Mouse (Mus musculus) embryo, embryonic 11 days (tissue): ENCODE data around the gene Klra2.
"Not testable (repeated sequence)": the region's sequence is repeated elsewhere in the genome, so short reads cannot be mapped to it uniquely, and the experiment has no call there.

Source experiments
- DNase-seq: peaks from one replicate; pipeline ENCODE4 v3.0.0-alpha.2; 2015

The Klra2 gene

GRCm38 (mm10) chr6:131247206-131247605 lies at the start of gene Klra2:
Klra2 (minus strand) TSS chr6:131247362.
- no peak for DNase-seq

GRCm38 (mm10) chr6:131294435-131295112 lies 47.4 kb upstream of the Klra2 start:
- DNase-seq = no peak

GRCm38 (mm10) chr6:131293916-131294315 lies 46.8 kb upstream of the Klra2 start:
- DNase-seq = no peak

- DNase-seq = peak; percentile 87
These were observed 46.0 kb upstream of the Klra2 start, which contains the start of gene Magohb for GRCm38 (mm10) chr6:131292991-131293788. Magohb (minus strand) TSS chr6:131293244.

- DNase-seq = peak; percentile 47
These were observed 45.3 kb upstream of the Klra2 start for GRCm38 (mm10) chr6:131292276-131292990.

GRCm38 (mm10) chr6:131290430-131290829 lies 43.3 kb upstream of the Klra2 start:
- DNase-seq = peak; percentile 61

- not testable (repeated sequence) for DNase-seq
These were observed 31.0 kb upstream of the Klra2 start for GRCm38 (mm10) chr6:131278160-131278559.

GRCm38 (mm10) chr6:131276659-131277058 lies 29.5 kb upstream of the Klra2 start:
- no peak for DNase-seq

GRCm38 (mm10) chr6:131272311-131272710 lies 25.1 kb upstream of the Klra2 start:
- DNase-seq = no peak

- no peak for DNase-seq
These were observed 23.1 kb upstream of the Klra2 start for GRCm38 (mm10) chr6:131270312-131270711.

GRCm38 (mm10) chr6:131269599-131269998 lies 22.4 kb upstream of the Klra2 start:
- no peak for DNase-seq

GRCm38 (mm10) chr6:131264175-131264574 lies 17.0 kb upstream of the Klra2 start:
- no peak for DNase-seq

- no peak for DNase-seq
These were observed 15.6 kb upstream of the Klra2 start for GRCm38 (mm10) chr6:131262778-131263177.

- DNase-seq = no peak
These were observed 14.8 kb upstream of the Klra2 start for GRCm38 (mm10) chr6:131262009-131262408.

- no peak for DNase-seq
These were observed 2.1 kb downstream of the Klra2 start for GRCm38 (mm10) chr6:131245081-131245480.
